Mouse (Mus musculus): ENCODE measurements around the gene Insyn1. TPM values are rescaled to one million over a fixed set of nuclear protein-coding genes. Genes with fewer than 3 reads are reported as not detected.

Gene Insyn1
- total and polyA plus RNA-seq, 3 experiments = 13.4 to 26.1 (median 23.6) TPM

GRCm38 (mm10) chr9:58467345-58468025 lies 20.9 kb upstream of the Insyn1 start:
- peaks cover 3% of the 10 kb centered on the region; the same call in 1 of the 2 replicates for H3K4me1 ChIP-seq (ENCODE audit: control insufficient read depth, insufficient read depth, low read length)
- DNase-seq = peak in 1 of 2 experiments; percentile 23
- intact Hi-C loops (cut with DNase I) = no loop called here
- H3K9ac ChIP-seq (ENCODE audit: low read depth, low read length) = no peak overlapping the region
- TF ChIP-seq POLR2A (IDR thresholded peaks at IDR 0.05; ENCODE audit: insufficient read depth, low read depth, low read length) = no peak
- no peak for TF ChIP-seq CTCF (IDR thresholded peaks at IDR 0.05)
- no peak for TF ChIP-seq EP300 (IDR thresholded peaks at IDR 0.05; ENCODE audit: insufficient read depth, low read depth, low read length)
- H3K79me2 ChIP-seq (replicated peaks; ENCODE audit: control insufficient read depth, insufficient read depth, low read length) = no peaks in the 10 kb centered on the region
- WGBS = 43% methylated on average over 5 of the region's 5 CpGs
- H3K27me3 ChIP-seq (ENCODE audit: control insufficient read depth, insufficient read depth, low read length) = no peaks in the 10 kb centered on the region
- no peak overlapping the region for H3K4me3 ChIP-seq
- H3K36me3 ChIP-seq (ENCODE audit: control insufficient read depth, insufficient read depth, low read length) = no peaks in the 10 kb centered on the region
- peak overlapping the region; percentile 45; the same call in 1 of the 2 replicates for H3K27ac ChIP-seq

GRCm38 (mm10) chr9:58470466-58470865 lies 17.9 kb upstream of the Insyn1 start:
- 40% methylated on average over 6 of the region's 6 CpGs for WGBS
- Histone ChIP-seq H3K9ac (ENCODE audit: low read depth, low read length) (no peak overlapping the region), H3K4me1 (ENCODE audit: control insufficient read depth, insufficient read depth, low read length) (peaks cover 6% of the 10 kb centered on the region), H3K79me2 (replicated peaks; ENCODE audit: control insufficient read depth, insufficient read depth, low read length) (no peaks in the 10 kb centered on the region), H3K27me3 (ENCODE audit: control insufficient read depth, insufficient read depth, low read length) (peaks cover 2% of the 10 kb centered on the region; the same call in 1 of the 2 replicates), H3K36me3 (ENCODE audit: control insufficient read depth, insufficient read depth, low read length) (no peaks in the 10 kb centered on the region), H3K4me3 (no peak overlapping the region), H3K27ac (no peak overlapping the region)
- intact Hi-C loops (cut with DNase I) = no loop called here
- TF ChIP-seq POLR2A (IDR thresholded peaks at IDR 0.05; ENCODE audit: insufficient read depth, low read depth, low read length) (no peak), CTCF (IDR thresholded peaks at IDR 0.05) (no peak), EP300 (IDR thresholded peaks at IDR 0.05; ENCODE audit: insufficient read depth, low read depth, low read length) (no peak)
- DNase-seq = no peak

GRCm38 (mm10) chr9:58473211-58473815 lies 15.1 kb upstream of the Insyn1 start:
- 62% methylated on average over 8 of the region's 8 CpGs for WGBS
- peaks cover 2% of the 10 kb centered on the region; the same call in 1 of the 2 replicates for H3K27me3 ChIP-seq (ENCODE audit: control insufficient read depth, insufficient read depth, low read length)
- H3K36me3 ChIP-seq (ENCODE audit: control insufficient read depth, insufficient read depth, low read length) = no peaks in the 10 kb centered on the region
- H3K4me3 ChIP-seq = no peak overlapping the region
- TF ChIP-seq EP300 (IDR thresholded peaks at IDR 0.05; ENCODE audit: insufficient read depth, low read depth, low read length) (no peak), CTCF (IDR thresholded peaks at IDR 0.05) (no peak), POLR2A (IDR thresholded peaks at IDR 0.05; ENCODE audit: insufficient read depth, low read depth, low read length) (no peak)
- H3K4me1 ChIP-seq (ENCODE audit: control insufficient read depth, insufficient read depth, low read length) = peaks cover 2% of the 10 kb centered on the region
- H3K27ac ChIP-seq = no peak overlapping the region
- H3K9ac ChIP-seq (ENCODE audit: low read depth, low read length) = no peak overlapping the region
- no peaks in the 10 kb centered on the region for H3K79me2 ChIP-seq (replicated peaks; ENCODE audit: control insufficient read depth, insufficient read depth, low read length)
- intact Hi-C loops (cut with DNase I) = no loop called here
- DNase-seq = peak in 1 of 2 experiments; percentile 48

GRCm38 (mm10) chr9:58487076-58487475 lies 1.3 kb upstream of the Insyn1 start:
- WGBS = 33% methylated on average over 3 of the region's 3 CpGs
- no peaks in the 10 kb centered on the region for H3K36me3 ChIP-seq (ENCODE audit: control insufficient read depth, insufficient read depth, low read length)
- intact Hi-C loops (cut with DNase I) = loop anchor here (5.0 kb wide), 1 partner anchor 80 kb away; no protein-coding TSS in a partner anchor
- TF ChIP-seq EP300 (IDR thresholded peaks at IDR 0.05; ENCODE audit: insufficient read depth, low read depth, low read length) = no peak
- no peak for TF ChIP-seq CTCF (IDR thresholded peaks at IDR 0.05)
- no peak for TF ChIP-seq POLR2A (IDR thresholded peaks at IDR 0.05; ENCODE audit: insufficient read depth, low read depth, low read length)
- H3K27ac ChIP-seq = no peak overlapping the region
- H3K9ac ChIP-seq (ENCODE audit: low read depth, low read length) = no peak overlapping the region
- no peak for DNase-seq
- H3K4me1 ChIP-seq (ENCODE audit: control insufficient read depth, insufficient read depth, low read length) = no peaks in the 10 kb centered on the region
- H3K79me2 ChIP-seq (replicated peaks; ENCODE audit: control insufficient read depth, insufficient read depth, low read length) = no peaks in the 10 kb centered on the region
- peaks cover 8% of the 10 kb centered on the region; the same call in 1 of the 2 replicates for H3K27me3 ChIP-seq (ENCODE audit: control insufficient read depth, insufficient read depth, low read length)
- H3K4me3 ChIP-seq = no peak overlapping the region

- Histone ChIP-seq H3K9ac (ENCODE audit: low read depth, low read length) (peak overlapping the region; percentile 19; the same call in 1 of the 2 replicates), H3K27ac (no peak overlapping the region), H3K4me1 (ENCODE audit: control insufficient read depth, insufficient read depth, low read length) (no peaks in the 10 kb centered on the region), H3K79me2 (replicated peaks; ENCODE audit: control insufficient read depth, insufficient read depth, low read length) (no peaks in the 10 kb centered on the region), H3K36me3 (ENCODE audit: control insufficient read depth, insufficient read depth, low read length) (no peaks in the 10 kb centered on the region), H3K4me3 (peak overlapping the region; percentile 60), H3K27me3 (ENCODE audit: control insufficient read depth, insufficient read depth, low read length) (peaks cover 8% of the 10 kb centered on the region; the same call in 1 of the 2 replicates)
- WGBS = 24% methylated on average over 13 of the region's 13 CpGs
- intact Hi-C loops (cut with DNase I) = loop anchor here (5.0 kb wide), 1 partner anchor 82 kb away; no protein-coding TSS in a partner anchor
- no peak for DNase-seq
- TF ChIP-seq CTCF (IDR thresholded peaks at IDR 0.05) (no peak), EP300 (IDR thresholded peaks at IDR 0.05; ENCODE audit: insufficient read depth, low read depth, low read length) (no peak), POLR2A (IDR thresholded peaks at IDR 0.05; ENCODE audit: insufficient read depth, low read depth, low read length) (no peak)
Observed at GRCm38 (mm10) chr9:58489133-58489864, 896 bp downstream of the Insyn1 start.
